Mouse (Mus musculus): ENCODE measurements at regions not wholly inside any gene's neighbourhood (a gene's known extent, or its start where the extent isn't known, plus 50 kb on each side); places are given as distances from the start of the nearest gene placed in this dataset.
A peak's percentile ranks its signal among the peaks of the same experiment; 100 is the strongest.

- ATAC-seq = no peak
- WGBS = 97% methylated on average over 1 of the region's 1 CpGs
Observed at GRCm38 (mm10) chr5:52048790-52049189, 141.5 kb downstream of the Dhx15 start.

GRCm38 (mm10) chr5:52046704-52047103, 143.6 kb downstream of the Dhx15 start:
- no peak for ATAC-seq
- H3K36me3 ChIP-seq (ENCODE audit: poor library complexity, severe bottlenecking) = no peaks in the 10 kb centered on the region
- H3K27me3 ChIP-seq = no peaks in the 10 kb centered on the region
- no peak overlapping the region for H3K27ac ChIP-seq
- H3K9ac ChIP-seq = no peak overlapping the region
- H3K4me3 ChIP-seq = no peak overlapping the region
- H3K4me1 ChIP-seq = peaks cover 2% of the 10 kb centered on the region; the same call in 1 of the 2 replicates
- H3K9me3 ChIP-seq (replicated peaks) = no peaks in the 10 kb centered on the region
- no peak overlapping the region for H3K4me2 ChIP-seq
- WGBS = 82% methylated on average over 3 of the region's 3 CpGs

More at GRCm38 (mm10) chr5:52048790-52049189, 141.5 kb downstream of the Dhx15 start:
- Histone ChIP-seq H3K4me1 (peaks cover 7% of the 10 kb centered on the region; the same call in 1 of the 2 replicates), H3K9ac (no peak overlapping the region), H3K9me3 (replicated peaks) (no peaks in the 10 kb centered on the region), H3K27me3 (no peaks in the 10 kb centered on the region), H3K4me3 (no peak overlapping the region), H3K27ac (no peak overlapping the region), H3K36me3 (ENCODE audit: poor library complexity, severe bottlenecking) (no peaks in the 10 kb centered on the region), H3K4me2 (no peak overlapping the region)

GRCm38 (mm10) chr5:52044101-52044500, 146.2 kb downstream of the Dhx15 start:
- no peak overlapping the region for H3K9ac ChIP-seq
- no peaks in the 10 kb centered on the region for H3K27me3 ChIP-seq
- no peak for ATAC-seq
- H3K36me3 ChIP-seq (ENCODE audit: poor library complexity, severe bottlenecking) = no peaks in the 10 kb centered on the region
- H3K4me1 ChIP-seq = no peaks in the 10 kb centered on the region
- no peak overlapping the region for H3K27ac ChIP-seq
- H3K4me3 ChIP-seq = no peak overlapping the region
- no peaks in the 10 kb centered on the region for H3K9me3 ChIP-seq (replicated peaks)
- no peak overlapping the region for H3K4me2 ChIP-seq
- WGBS = 84% methylated on average over 3 of the region's 3 CpGs

- ATAC-seq = no peak
- H3K36me3 ChIP-seq (ENCODE audit: poor library complexity, severe bottlenecking) = no peaks in the 10 kb centered on the region
- H3K9me3 ChIP-seq (replicated peaks) = no peaks in the 10 kb centered on the region
- no peaks in the 10 kb centered on the region for H3K27me3 ChIP-seq
- no peak overlapping the region for H3K27ac ChIP-seq
- H3K4me1 ChIP-seq = no peaks in the 10 kb centered on the region
- H3K4me3 ChIP-seq = no peak overlapping the region
- no peak overlapping the region for H3K4me2 ChIP-seq
- WGBS = 89% methylated on average over 3 of the region's 3 CpGs
- no peak overlapping the region for H3K9ac ChIP-seq
Observed at GRCm38 (mm10) chr5:52041447-52041846, 148.9 kb downstream of the Dhx15 start.

GRCm38 (mm10) chr5:52040427-52041312, 149.6 kb downstream of the Dhx15 start:
- 0 out of 2 replicates have a peak, but pooled peaks have one; percentile 41 for ATAC-seq
- Histone ChIP-seq H3K4me1 (no peaks in the 10 kb centered on the region), H3K27ac (no peak overlapping the region), H3K4me3 (no peak overlapping the region), H3K27me3 (no peaks in the 10 kb centered on the region), H3K9me3 (replicated peaks) (no peaks in the 10 kb centered on the region), H3K36me3 (ENCODE audit: poor library complexity, severe bottlenecking) (no peaks in the 10 kb centered on the region), H3K9ac (no peak overlapping the region), H3K4me2 (no peak overlapping the region)
- WGBS = 69% methylated on average over 24 of the region's 24 CpGs

GRCm38 (mm10) chr5:52035339-52035738, 155.0 kb downstream of the Dhx15 start:
- Histone ChIP-seq H3K9ac (no peak overlapping the region), H3K4me1 (no peaks in the 10 kb centered on the region), H3K27ac (no peak overlapping the region), H3K27me3 (no peaks in the 10 kb centered on the region), H3K4me2 (no peak overlapping the region), H3K36me3 (ENCODE audit: poor library complexity, severe bottlenecking) (no peaks in the 10 kb centered on the region), H3K4me3 (no peak overlapping the region), H3K9me3 (replicated peaks) (no peaks in the 10 kb centered on the region)
- ATAC-seq = no peak
- WGBS = 86% methylated on average over 6 of the region's 6 CpGs

- Histone ChIP-seq H3K27me3 (no peaks in the 10 kb centered on the region), H3K36me3 (ENCODE audit: poor library complexity, severe bottlenecking) (no peaks in the 10 kb centered on the region), H3K4me2 (no peak overlapping the region), H3K4me1 (0 out of 2 replicates have a peak, but pooled peaks cover 5% of the 10 kb centered on the region), H3K4me3 (no peak overlapping the region), H3K27ac (no peak overlapping the region), H3K9ac (no peak overlapping the region), H3K9me3 (replicated peaks) (no peaks in the 10 kb centered on the region)
- no peak for ATAC-seq
- 88% methylated on average over 4 of the region's 4 CpGs for WGBS
Observed at GRCm38 (mm10) chr5:52027478-52027877, 162.8 kb downstream of the Dhx15 start.

GRCm38 (mm10) chr5:52026148-52026547, 164.2 kb downstream of the Dhx15 start:
- Histone ChIP-seq H3K9ac (no peak overlapping the region), H3K4me2 (no peak overlapping the region), H3K4me3 (no peak overlapping the region), H3K27ac (no peak overlapping the region), H3K27me3 (no peaks in the 10 kb centered on the region), H3K9me3 (replicated peaks) (no peaks in the 10 kb centered on the region), H3K36me3 (ENCODE audit: poor library complexity, severe bottlenecking) (no peaks in the 10 kb centered on the region), H3K4me1 (0 out of 2 replicates have a peak, but pooled peaks cover 5% of the 10 kb centered on the region)
- WGBS = 63% methylated on average over 3 of the region's 3 CpGs
- ATAC-seq = no peak

- Histone ChIP-seq H3K36me3 (ENCODE audit: poor library complexity, severe bottlenecking) (no peaks in the 10 kb centered on the region), H3K27ac (no peak overlapping the region), H3K27me3 (no peaks in the 10 kb centered on the region), H3K9me3 (replicated peaks) (no peaks in the 10 kb centered on the region), H3K9ac (no peak overlapping the region), H3K4me1 (0 out of 2 replicates have a peak, but pooled peaks cover 5% of the 10 kb centered on the region), H3K4me2 (no peak overlapping the region), H3K4me3 (no peak overlapping the region)
- peak; percentile 82 for ATAC-seq
- WGBS = 70% methylated on average over 9 of the region's 9 CpGs
Observed at GRCm38 (mm10) chr5:52023212-52023611, 167.1 kb downstream of the Dhx15 start.

- ATAC-seq = no peak
- WGBS = 79% methylated on average over 3 of the region's 3 CpGs
- Histone ChIP-seq H3K9me3 (replicated peaks) (no peaks in the 10 kb centered on the region), H3K4me1 (0 out of 2 replicates have a peak, but pooled peaks cover 3% of the 10 kb centered on the region), H3K27ac (no peak overlapping the region), H3K36me3 (ENCODE audit: poor library complexity, severe bottlenecking) (no peaks in the 10 kb centered on the region), H3K9ac (no peak overlapping the region), H3K4me3 (no peak overlapping the region), H3K4me2 (no peak overlapping the region), H3K27me3 (no peaks in the 10 kb centered on the region)
Observed at GRCm38 (mm10) chr5:52016992-52017391, 173.3 kb downstream of the Dhx15 start.

GRCm38 (mm10) chr5:52015786-52016185, 174.5 kb downstream of the Dhx15 start:
- Histone ChIP-seq H3K4me1 (0 out of 2 replicates have a peak, but pooled peaks cover 3% of the 10 kb centered on the region), H3K27me3 (no peaks in the 10 kb centered on the region), H3K4me3 (no peak overlapping the region), H3K27ac (no peak overlapping the region), H3K36me3 (ENCODE audit: poor library complexity, severe bottlenecking) (no peaks in the 10 kb centered on the region), H3K9ac (no peak overlapping the region), H3K9me3 (replicated peaks) (no peaks in the 10 kb centered on the region), H3K4me2 (no peak overlapping the region)
- ATAC-seq = no peak
- WGBS = 27% methylated on average over 6 of the region's 6 CpGs

GRCm38 (mm10) chr5:52010426-52010825, 179.9 kb downstream of the Dhx15 start:
- Histone ChIP-seq H3K27ac (no peak overlapping the region), H3K4me3 (no peak overlapping the region), H3K4me2 (no peak overlapping the region), H3K9ac (no peak overlapping the region), H3K36me3 (ENCODE audit: poor library complexity, severe bottlenecking) (no peaks in the 10 kb centered on the region), H3K4me1 (no peaks in the 10 kb centered on the region), H3K27me3 (no peaks in the 10 kb centered on the region), H3K9me3 (replicated peaks) (no peaks in the 10 kb centered on the region)
- WGBS = 72% methylated on average over 7 of the region's 7 CpGs
- peak; percentile 23; the same call in 1 of the 2 replicates for ATAC-seq

All from forebrain, embryonic 13.5 days (tissue).